Mouse (Mus musculus) ES-E14 (cell line): ENCODE measurements around the gene 5031439G07Rik.
"Not testable (repeated sequence)": the region's sequence is repeated elsewhere in the genome, so short reads cannot be mapped to it uniquely, and the experiment has no call there.

Experiments used
- MAFK ChIP-seq: IDR thresholded peaks from 2 replicates; pipeline ENCODE4 v1.6.1; 2014; ENCODE audit warnings: mild to moderate bottlenecking, low read depth, low read length, inconsistent platforms; ENCODE audit not compliant: insufficient read depth
- ZNF384 ChIP-seq: IDR thresholded peaks from 2 replicates; pipeline ENCODE4 v1.6.1; 2012; ENCODE audit warnings: low read depth, low read length, inconsistent platforms

- TF ChIP-seq MAFK, ZNF384: not testable (repeated sequence)
These were observed 92.1 kb downstream of the 5031439G07Rik start for GRCm38 (mm10) chr15:84896216-84896615.
